ENCODE assay signal across 21 mouse cellular contexts in genomic region chr16:49614801-49615200, GRCm38 (mm10).
DNase-seq lines count a peak whose midpoint lies in the region; ATAC-seq lines count a peak whose summit lies in the region.
"Had no signal": no experiment of that assay in that cellular context is flagged by ENCODE, and none has a peak within 500 bp of the region (broad histone marks: within the 10 kb centered on the region; RNA-seq: fewer than 3 reads in every experiment).

No protein-coding gene starts in this region.

- 47% methylated on average over 3 of the region's 3 CpGs for WGBS in lung, embryonic 16.5 days
- WGBS in intestine, embryonic 15.5 days = 70% methylated on average over 3 of the region's 3 CpGs

- no peaks in the 10 kb centered on the region for H3K36me3 ChIP-seq in lung, embryonic 16.5 days (ENCODE audit: control insufficient read depth, insufficient read depth, low read length)
- H3K36me3 ChIP-seq in intestine, embryonic 15.5 days = no peaks in the 10 kb centered on the region
- H3K36me3 ChIP-seq: embryonic facial prominence, embryonic 12.5 days; G1E; heart, embryonic 12.5 days; hindbrain, embryonic 15.5 days had no signal

- no peak overlapping the region for H3K27ac ChIP-seq in lung, embryonic 16.5 days (ENCODE audit: low read length)
- no peak overlapping the region for H3K27ac ChIP-seq in intestine, embryonic 15.5 days
- H3K27ac ChIP-seq: embryonic facial prominence, embryonic 12.5 days; forebrain, embryonic 13.5 days had no signal

- H3K4me2 ChIP-seq in lung, embryonic 16.5 days (ENCODE audit: low read depth, low read length) = no peak overlapping the region
- no peak overlapping the region for H3K4me2 ChIP-seq in intestine, embryonic 15.5 days (replicated peaks)
- H3K4me2 ChIP-seq: embryonic facial prominence, embryonic 12.5 days; forebrain, embryonic 13.5 days; heart, embryonic 12.5 days had no signal

- no peak overlapping the region for H3K9ac ChIP-seq in lung, embryonic 16.5 days (ENCODE audit: low read length)
- no peak overlapping the region for H3K9ac ChIP-seq in intestine, embryonic 15.5 days
- H3K9ac ChIP-seq: embryonic facial prominence, embryonic 12.5 days; forebrain, embryonic 13.5 days; forebrain, postnatal 0 days; heart, embryonic 12.5 days; hindbrain, embryonic 15.5 days had no signal

- 0 out of 2 replicates have a peak, but pooled peaks cover 2% of the 10 kb centered on the region for H3K4me1 ChIP-seq in lung, embryonic 16.5 days (replicated peaks; ENCODE audit: control insufficient read depth, insufficient read depth, low read length)
- H3K4me1 ChIP-seq in intestine, embryonic 15.5 days (replicated peaks) = no peaks in the 10 kb centered on the region
- H3K4me1 ChIP-seq: embryonic facial prominence, embryonic 12.5 days; forebrain, embryonic 13.5 days; heart, embryonic 12.5 days; hindbrain, embryonic 15.5 days had no signal

- H3K27me3 ChIP-seq in lung, embryonic 16.5 days (ENCODE audit: control insufficient read depth, insufficient read depth, low read depth, low read length) = no peaks in the 10 kb centered on the region
- no peaks in the 10 kb centered on the region for H3K27me3 ChIP-seq in intestine, embryonic 15.5 days (replicated peaks)
- H3K27me3 ChIP-seq: embryonic facial prominence, embryonic 12.5 days; forebrain, embryonic 13.5 days; heart, embryonic 12.5 days; hindbrain, embryonic 15.5 days had no signal

- no peak for DNase-seq in cerebellum, postnatal 4 days (ENCODE audit: low spot score in 2 of 2)
- no peak for DNase-seq in lung, postnatal 36 days
- peak; percentile 5 for DNase-seq in cerebellum, adult 8-10 months
- peak; percentile 8 to 36 for DNase-seq in cerebellum, postnatal 14 days
- no peak for DNase-seq in layer of hippocampus, adult 9-11 months
- DNase-seq: adrenal gland, adult 8-10 months; adrenal gland, postnatal 36 days; B cell, adult 2 months; forebrain, postnatal 0 days; gastrocnemius, adult 2 months; gastrocnemius, postnatal 25 days had no signal

- H3K9me3 ChIP-seq in lung, embryonic 16.5 days (ENCODE audit: control insufficient read depth, low read length) = peaks cover 9% of the 10 kb centered on the region; the same call in 1 of the 2 replicates
- H3K9me3 ChIP-seq in intestine, embryonic 15.5 days = no peaks in the 10 kb centered on the region
- H3K9me3 ChIP-seq: embryonic facial prominence, embryonic 12.5 days; hindbrain, embryonic 15.5 days had no signal

- ATAC-seq in cerebellum, adult (ENCODE audit: insufficient number of reproducible peaks, low FRiP score, low TSS enrichment) = peak; percentile 54; the same call in 1 of the 2 replicates
- peak; percentile 87 for ATAC-seq in lung, embryonic 16.5 days (ENCODE audit: low read depth)
- no peak for ATAC-seq in intestine, embryonic 15.5 days
- ATAC-seq: CD4-positive, CD25-positive, alpha-beta regulatory T cell, adult 4 months; forebrain, embryonic 13.5 days; forebrain, postnatal 0 days; intestine, postnatal 0 days had no signal

- no peak overlapping the region for H3K4me3 ChIP-seq in lung, embryonic 16.5 days (ENCODE audit: low read length)
- H3K4me3 ChIP-seq in intestine, embryonic 15.5 days (replicated peaks) = no peak overlapping the region
- H3K4me3 ChIP-seq: embryonic facial prominence, embryonic 12.5 days; forebrain, embryonic 13.5 days; heart, embryonic 12.5 days had no signal

Comparison
In these comparisons a context has a peak if more than half of its experiments do, and no peak if none do; other contexts are left out.
1. DNase-seq: peak in cerebellum, adult 8-10 months (single experiment) and cerebellum, postnatal 14 days (2 of 2); none in cerebellum, postnatal 4 days (0 of 2), lung, postnatal 36 days (single experiment) and layer of hippocampus, adult 9-11 months (single experiment).